Mouse (Mus musculus) urinary bladder, postnatal 10 days (tissue): ENCODE data around the gene Lrrc55.

Experiments used
- DNase-seq: peaks from one replicate; pipeline ENCODE4 v3.0.0; 2022; ENCODE audit warnings: low spot score

Lrrc55 gene

DNA sequence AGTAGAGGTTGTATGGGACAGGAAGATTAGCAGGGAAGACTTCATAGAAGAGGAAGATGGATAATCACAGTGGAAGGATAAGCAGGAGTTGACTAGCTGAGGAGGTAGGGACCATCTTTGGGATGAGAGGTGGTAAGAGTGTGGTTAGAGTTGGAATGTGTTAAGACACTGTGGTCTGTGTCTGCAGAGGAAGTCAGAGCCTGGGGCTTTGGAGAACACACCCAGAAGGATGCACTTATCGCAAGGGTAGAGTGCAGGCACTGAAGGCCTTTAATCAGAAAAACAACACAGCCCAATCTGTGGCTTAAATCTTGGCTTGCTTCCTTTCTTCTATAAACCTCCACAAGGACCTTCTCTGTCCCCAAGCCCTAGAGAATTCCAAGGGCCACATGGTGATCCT is 28.7 kb downstream of the Lrrc55 start:
- DNase-seq = no peak

- DNase-seq = no peak
These were observed 29.4 kb downstream of the Lrrc55 start for GRCm38 (mm10) chr2:85167624-85168023.

GRCm38 (mm10) chr2:85163311-85164047 is 33.5 kb downstream of the Lrrc55 start:
- DNase-seq = no peak

- no peak for DNase-seq
These were observed 35.3 kb downstream of the Lrrc55 start for GRCm38 (mm10) chr2:85161638-85162093.

DNA sequence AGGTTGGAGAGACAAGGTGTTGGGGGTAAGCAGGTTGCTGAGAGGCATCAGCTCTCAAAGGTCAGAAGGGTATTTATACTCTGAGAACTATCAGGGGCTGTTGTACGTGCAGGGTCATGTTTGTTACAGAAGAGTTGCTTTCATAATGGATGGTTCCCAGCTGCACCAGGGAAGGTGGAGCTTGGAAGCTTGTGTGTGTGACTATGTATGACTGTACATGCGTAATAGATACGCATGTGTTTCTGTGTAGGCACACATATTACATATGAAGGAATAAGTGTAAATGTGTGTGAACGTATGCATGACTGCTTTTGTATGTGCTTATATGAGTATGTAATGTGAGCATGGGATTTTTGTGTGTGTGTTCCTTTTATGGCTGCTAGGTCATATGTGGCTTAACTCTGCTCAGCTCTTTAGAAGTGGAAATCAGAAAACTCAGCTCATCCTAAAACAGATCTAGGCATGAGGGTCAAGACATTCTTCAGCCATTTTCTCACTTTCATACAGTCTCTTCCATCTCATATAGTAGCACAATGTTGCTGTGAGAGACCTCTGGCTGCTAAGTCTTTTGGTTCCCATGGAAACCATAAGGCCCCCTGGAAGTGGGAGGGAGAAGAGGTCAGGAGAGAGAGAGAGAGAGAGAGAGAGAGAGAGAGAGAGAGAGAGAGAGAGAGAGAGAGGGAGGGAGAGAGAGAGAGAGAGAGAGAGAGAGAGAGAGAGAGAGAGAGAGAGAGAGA is 35.9 kb downstream of the Lrrc55 start:
- no peak for DNase-seq

- DNase-seq = no peak
These were observed 39.6 kb downstream of the Lrrc55 start for GRCm38 (mm10) chr2:85157382-85157781.

DNA sequence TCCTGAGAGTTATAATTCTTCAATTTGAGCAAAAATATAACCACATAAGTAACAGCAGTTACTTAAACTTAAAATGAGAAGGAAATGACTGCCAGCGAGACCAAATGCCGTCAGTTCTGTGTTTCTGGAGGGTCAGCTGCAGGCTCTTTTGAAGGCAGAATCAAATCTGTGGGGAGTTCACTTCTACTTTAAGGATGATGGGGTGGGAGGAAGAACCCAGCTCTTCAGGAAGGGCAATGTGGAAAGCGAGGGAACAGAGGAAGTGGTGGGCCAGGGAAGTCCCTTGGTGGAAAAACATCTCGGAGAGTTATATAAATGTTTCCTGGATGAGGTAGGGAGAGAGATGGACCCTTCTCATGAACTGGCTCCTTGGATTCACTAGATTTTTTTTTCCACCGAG is 40.9 kb downstream of the Lrrc55 start:
- DNase-seq = no peak

DNA sequence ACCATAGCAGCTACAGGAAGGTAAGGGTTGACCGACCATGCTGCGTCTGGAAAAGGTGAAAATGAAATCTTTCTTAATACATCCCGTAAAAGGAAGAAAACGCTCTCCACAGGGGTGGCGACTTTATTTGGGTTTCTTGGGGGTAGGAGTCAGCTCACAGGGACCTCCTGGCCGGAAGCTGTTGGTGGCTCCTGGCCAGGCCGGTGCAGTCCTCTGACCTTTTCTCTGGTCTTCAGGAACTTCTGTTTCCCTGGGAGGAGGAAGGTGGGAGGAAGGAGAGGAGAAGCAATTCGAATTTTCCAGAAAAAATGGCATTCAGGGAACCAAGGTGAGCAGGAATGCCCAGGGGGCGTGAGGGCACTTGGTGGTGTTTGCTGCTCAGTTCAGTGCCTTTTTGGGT is 41.7 kb downstream of the Lrrc55 start:
- DNase-seq = no peak

GRCm38 (mm10) chr2:85151233-85151632 is 45.8 kb downstream of the Lrrc55 start:
- DNase-seq = no peak

GRCm38 (mm10) chr2:85150373-85150772 is 46.6 kb downstream of the Lrrc55 start:
- DNase-seq = no peak

GRCm38 (mm10) chr2:85147481-85147880 is 49.5 kb downstream of the Lrrc55 start:
- no peak for DNase-seq

DNA sequence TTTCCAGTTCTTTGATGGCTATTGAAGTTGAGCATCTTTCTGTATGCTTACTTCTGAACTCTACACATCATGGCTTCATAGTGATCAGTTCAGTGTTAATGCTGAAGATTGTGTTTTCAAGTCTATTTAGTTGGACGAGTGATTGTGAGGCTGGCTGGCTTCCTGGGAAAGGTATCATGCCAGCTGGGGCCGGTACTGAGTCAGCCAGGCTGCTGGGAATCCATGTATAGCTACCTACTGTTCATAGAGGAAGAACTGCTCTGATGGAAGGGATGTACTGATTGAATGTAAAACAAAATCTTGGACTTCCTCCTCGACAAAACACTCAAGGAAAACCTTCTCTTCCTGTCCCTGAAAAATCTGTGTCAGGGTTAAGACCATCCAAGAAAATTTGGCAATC is 51.7 kb downstream of the Lrrc55 start:
- no peak for DNase-seq

DNA sequence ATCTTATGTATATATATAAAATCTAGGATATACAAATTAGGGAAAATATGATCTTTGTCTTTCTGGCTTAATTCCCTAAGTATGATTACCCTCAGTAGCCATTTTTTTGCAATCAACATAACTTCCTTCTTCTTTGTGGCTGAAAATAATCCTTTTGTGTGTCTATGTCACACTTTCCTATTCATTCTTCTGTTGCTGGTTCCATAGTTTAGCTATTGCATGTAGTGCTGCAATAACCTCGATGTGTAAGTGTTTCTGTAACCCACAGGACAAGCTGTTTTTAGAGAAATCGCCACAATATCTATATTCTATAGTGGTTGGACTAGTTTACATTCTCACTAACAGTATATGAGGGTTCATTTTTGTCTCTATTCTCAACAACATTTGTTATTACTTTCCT is 52.1 kb downstream of the Lrrc55 start:
- no peak for DNase-seq

DNA sequence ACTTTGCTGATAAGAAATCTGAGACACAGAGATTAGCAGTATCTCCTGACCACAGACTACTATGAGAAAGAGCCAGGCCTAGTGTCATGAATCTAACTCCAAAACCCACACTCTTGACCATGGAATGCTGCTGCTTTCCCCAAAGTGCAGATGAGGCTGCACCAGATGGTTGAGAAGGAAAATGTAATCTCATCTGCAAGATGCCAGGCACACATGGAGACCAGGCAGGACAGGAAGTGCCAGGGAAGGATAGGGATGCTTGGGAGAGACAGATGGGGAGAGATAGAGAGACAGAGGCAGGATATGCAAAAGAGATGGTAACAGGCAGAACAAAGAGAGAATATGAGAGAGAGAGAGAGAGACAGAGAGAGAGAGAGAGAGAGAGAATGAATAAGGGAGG is 56.2 kb downstream of the Lrrc55 start:
- no peak for DNase-seq

DNA sequence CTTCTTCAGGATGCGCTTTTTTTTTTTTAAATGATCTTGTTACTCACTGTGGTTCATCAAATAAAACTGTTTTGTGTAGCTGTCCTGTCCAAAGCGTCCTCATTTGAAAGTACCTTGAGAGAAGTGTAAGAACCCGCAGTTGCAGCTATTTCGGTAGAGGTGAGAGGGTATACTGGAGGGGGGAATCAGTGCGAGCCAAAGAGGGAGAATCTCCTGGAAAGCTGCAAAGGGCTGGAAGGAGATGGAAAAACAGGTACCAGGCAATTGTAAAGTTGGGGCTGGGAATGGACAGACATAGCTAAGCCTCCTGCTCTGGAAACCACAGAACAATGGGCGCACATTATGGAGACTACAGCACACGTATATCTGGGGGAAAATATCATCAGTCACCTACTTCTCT is 57.2 kb downstream of the Lrrc55 start:
- no peak for DNase-seq

GRCm38 (mm10) chr2:85139393-85139792 is 57.6 kb downstream of the Lrrc55 start:
- DNase-seq = no peak

- DNase-seq = no peak
These were observed 58.9 kb downstream of the Lrrc55 start for GRCm38 (mm10) chr2:85138143-85138542.

DNA sequence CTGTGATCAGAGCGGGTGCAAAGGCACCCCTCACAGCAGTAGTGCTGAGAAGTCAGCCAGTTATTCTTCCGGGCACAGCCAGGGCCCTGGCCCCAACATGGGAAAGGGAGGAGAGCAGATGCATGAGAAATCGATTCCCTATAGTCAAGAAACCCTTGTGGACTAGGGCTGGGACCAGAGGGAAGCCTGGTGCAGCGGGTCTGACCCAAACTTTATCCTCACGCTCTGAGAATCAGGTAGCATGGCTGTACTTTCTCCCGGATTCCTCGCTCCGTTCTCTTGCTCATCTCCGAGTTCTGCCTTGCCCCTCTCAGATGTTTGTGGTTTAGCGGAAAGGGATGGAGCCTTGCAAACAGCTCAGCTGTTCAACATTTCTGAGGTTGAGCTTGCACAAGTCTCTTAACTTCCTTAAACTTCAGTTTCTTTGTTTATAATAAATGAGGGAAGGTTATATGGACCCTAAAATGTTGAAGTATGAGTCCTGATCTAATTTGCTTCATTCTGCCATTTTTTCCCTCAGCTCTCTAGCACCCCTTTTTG is 59.3 kb downstream of the Lrrc55 start:
- no peak for DNase-seq

GRCm38 (mm10) chr2:85136831-85137520 is 60.0 kb downstream of the Lrrc55 start:
- no peak for DNase-seq

- no peak for DNase-seq
These were observed 60.9 kb downstream of the Lrrc55 start, which contains the start of gene Aplnr for GRCm38 (mm10) chr2:85136089-85136488. TSS of gene Aplnr (plus strand) at chr2:85136225.

DNA sequence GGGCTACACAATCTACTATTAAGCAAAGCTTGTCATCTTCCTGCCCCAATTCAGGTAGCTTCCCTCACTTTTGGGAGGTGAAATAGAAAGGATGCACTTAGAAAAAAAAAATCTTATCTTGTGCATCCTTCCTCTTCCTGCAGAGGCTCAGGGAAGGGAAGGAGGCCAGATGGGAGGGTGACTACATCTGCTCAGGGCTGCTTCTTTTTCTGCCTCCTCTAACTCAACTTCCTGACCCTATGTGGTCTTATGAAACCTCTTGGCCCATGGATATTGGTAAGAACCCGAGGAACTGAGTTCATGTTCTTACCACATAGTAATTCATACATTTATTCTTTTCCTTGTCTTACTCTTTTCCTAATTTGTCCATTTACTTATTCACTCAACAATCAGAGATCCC is 61.9 kb downstream of the Lrrc55 start:
- DNase-seq = no peak

GRCm38 (mm10) chr2:85132204-85132603 is 64.8 kb downstream of the Lrrc55 start:
- no peak for DNase-seq

DNA sequence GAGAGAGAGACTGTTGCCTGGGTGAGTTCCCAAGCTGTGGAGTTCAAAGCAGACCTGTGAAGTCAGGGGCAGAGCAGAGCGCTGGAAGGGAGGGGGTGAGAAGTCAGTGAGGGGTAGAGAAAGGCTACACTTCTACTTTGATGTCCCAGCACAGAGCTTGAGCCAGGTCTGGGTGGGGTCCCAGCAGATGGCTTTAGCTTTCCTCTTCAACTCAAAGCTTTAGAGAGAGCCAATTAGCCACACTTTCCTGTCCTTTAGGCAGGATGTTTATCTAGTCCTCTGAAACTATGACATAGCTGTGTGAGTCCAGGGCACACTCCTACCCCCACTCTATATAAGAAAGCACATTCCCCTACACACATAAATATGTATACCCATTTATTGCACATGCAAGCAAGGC is 65.3 kb downstream of the Lrrc55 start:
- DNase-seq = no peak
